Mouse (Mus musculus) intestine, embryonic 16.5 days (tissue): Measurements from ENCODE around the gene Il6st. TPM values are rescaled to one million over a fixed set of nuclear protein-coding genes. Genes with fewer than 3 reads are reported as not detected.

ENCODE experiments used
- ATAC-seq: fragments of 200-750 bp; cut with Nextera tagmentation; 2 replicates; pipeline ENCODE4 v1.8.0; 2017; ENCODE audit warnings: moderate TSS enrichment, moderate library complexity
- H3K27ac ChIP-seq: fragments of 300-500 bp; sonication (generic); 2 replicates; pipeline ENCODE4 v1.5.1; 2014; ENCODE audit warnings: mild to moderate bottlenecking, low read length
- H3K27me3 ChIP-seq: fragments of 300-500 bp; sonication (generic); replicated peaks from 2 replicates; pipeline ENCODE4 v1.6.1; 2014; ENCODE audit warnings: low read length, control low read depth, mixed read lengths; ENCODE audit not compliant: control insufficient read depth, insufficient read depth
- H3K36me3 ChIP-seq: fragments of 300-500 bp; sonication (generic); 2 replicates; pipeline ENCODE4 v1.6.1; 2014; ENCODE audit warnings: low read length, control low read depth; ENCODE audit not compliant: control insufficient read depth, insufficient read depth
- H3K4me1 ChIP-seq: fragments of 300-500 bp; sonication (generic); 2 replicates; pipeline ENCODE4 v1.6.1; 2014; ENCODE audit warnings: low read length, control low read depth, mixed read lengths; ENCODE audit not compliant: control insufficient read depth, insufficient read depth
- H3K4me2 ChIP-seq: fragments of 300-500 bp; sonication (generic); 2 replicates; pipeline ENCODE4 v1.6.1; 2014; ENCODE audit warnings: low read depth, low read length, control low read depth
- H3K4me3 ChIP-seq: fragments of 300-500 bp; sonication (generic); 2 replicates; pipeline ENCODE4 v1.5.1; 2014; ENCODE audit warnings: mild to moderate bottlenecking, low read length
- H3K9ac ChIP-seq: fragments of 300-500 bp; sonication (generic); 2 replicates; pipeline ENCODE4 v1.6.1; 2014; ENCODE audit warnings: low read depth, low read length
- H3K9me3 ChIP-seq: fragments of 300-500 bp; sonication (generic); 2 replicates; pipeline ENCODE4 v1.6.1; 2016; ENCODE audit warnings: low read length, control low read depth; ENCODE audit not compliant: control insufficient read depth
- WGBS: fragments of 180-500 bp; shearing (Covaris S2); extraction: QIAGEN DNeasy Blood & Tissue Kit; methylation state at CpG from one replicate; pipeline ENCODE4 v1.1.7; 2014; 5-methylcytosine and 5-hydroxymethylcytosine counted together
- polyA plus RNA-seq: library from polyadenylated mRNA; unstranded; fragments of >200 nt; fragmentation: Nextera tagmentation; extraction: Ambion mirVana; gene quantifications from 2 replicates; pipeline ENCODE4 v1.2.1, GENCODE M21; 2015

Gene Il6st
- polyA plus RNA-seq, 1 experiment from 2014 or later = 24.5 TPM

DNA sequence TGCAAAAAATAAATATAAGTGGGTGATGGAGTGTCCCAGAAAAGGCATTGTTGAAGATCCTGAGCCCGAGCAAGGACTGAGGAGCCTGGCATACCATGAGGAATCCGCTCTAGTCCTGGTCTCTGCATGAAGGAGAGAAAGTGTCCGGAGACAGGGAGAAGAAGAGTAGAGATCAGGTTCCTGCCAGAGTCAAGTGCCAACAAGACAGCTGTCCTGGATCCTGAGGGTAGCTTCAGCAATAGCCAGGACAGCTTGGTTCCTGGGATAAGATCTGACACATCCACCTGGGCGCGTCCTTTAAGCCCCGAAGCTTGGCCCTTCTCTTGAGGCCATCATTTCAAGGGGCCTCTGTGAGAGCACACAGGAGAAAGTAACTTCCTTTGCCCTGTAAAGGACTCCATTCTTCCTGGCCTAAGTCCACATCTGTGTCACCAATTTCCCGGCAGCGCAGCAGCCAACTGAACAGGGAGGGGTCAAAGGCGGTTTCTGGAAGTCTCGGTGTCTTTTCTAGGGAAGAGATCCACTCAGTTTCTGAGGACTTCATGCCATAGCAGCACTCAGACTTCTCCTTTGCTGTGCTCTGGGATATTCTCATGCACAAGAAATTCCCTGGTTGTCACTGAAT lies 59.6 kb downstream of the Il6st start:
- ATAC-seq = no peak
- WGBS = 81% methylated on average over 10 of the region's 10 CpGs
- H3K4me3 ChIP-seq = no peak overlapping the region
- no peak overlapping the region for H3K4me2 ChIP-seq
- H3K27ac ChIP-seq = no peak overlapping the region
- H3K27me3 ChIP-seq = no peaks in the 10 kb centered on the region
- no peaks in the 10 kb centered on the region for H3K9me3 ChIP-seq
- H3K4me1 ChIP-seq = no peaks in the 10 kb centered on the region
- H3K9ac ChIP-seq = no peak overlapping the region
- H3K36me3 ChIP-seq = no peaks in the 10 kb centered on the region

DNA sequence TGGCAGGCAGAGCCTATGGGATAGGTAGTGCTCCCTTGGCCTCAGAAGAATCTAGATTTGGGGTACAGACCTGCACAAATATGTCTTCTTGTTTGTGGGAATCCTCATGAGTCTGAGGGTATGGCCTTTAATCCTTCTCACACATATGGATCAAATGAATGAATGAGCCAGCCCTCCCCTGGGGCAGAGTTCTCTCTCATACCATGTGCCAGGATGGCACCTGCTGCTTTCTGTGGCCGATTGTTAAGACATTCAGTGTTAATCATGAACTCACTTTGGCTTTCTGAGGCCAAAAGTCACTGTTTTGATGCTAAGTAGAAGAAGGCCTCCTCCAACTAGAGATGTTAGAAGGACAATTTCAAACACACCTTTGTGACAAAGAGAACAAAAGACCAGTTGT lies 63.3 kb downstream of the Il6st start:
- Histone ChIP-seq H3K36me3 (no peaks in the 10 kb centered on the region), H3K4me3 (no peak overlapping the region), H3K9me3 (no peaks in the 10 kb centered on the region), H3K9ac (no peak overlapping the region), H3K4me1 (no peaks in the 10 kb centered on the region), H3K27ac (no peak overlapping the region), H3K27me3 (no peaks in the 10 kb centered on the region), H3K4me2 (no peak overlapping the region)
- no peak for ATAC-seq
- 79% methylated on average over 1 of the region's 1 CpGs for WGBS

DNA sequence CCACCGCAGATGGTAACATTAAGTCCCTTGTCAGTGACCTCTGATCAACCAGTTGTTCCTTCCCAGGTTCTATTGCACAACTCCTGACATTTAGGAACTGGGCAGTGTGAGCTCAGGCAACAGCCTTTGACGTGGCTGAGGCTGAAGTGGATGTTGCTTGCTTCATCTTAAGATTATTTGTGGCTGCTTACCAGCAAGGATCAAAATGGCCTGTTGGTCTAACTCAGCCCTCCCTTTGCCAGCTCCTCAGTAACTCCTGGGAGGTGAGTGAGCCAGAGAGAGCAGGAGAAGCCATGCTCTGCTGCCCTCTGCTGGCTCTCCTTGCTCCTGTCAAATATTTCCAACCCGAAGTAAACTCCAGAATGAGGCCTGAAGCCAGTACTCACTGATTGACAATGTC lies 66.0 kb downstream of the Il6st start:
- Histone ChIP-seq H3K27me3 (no peaks in the 10 kb centered on the region), H3K27ac (no peak overlapping the region), H3K4me3 (no peak overlapping the region), H3K4me1 (no peaks in the 10 kb centered on the region), H3K4me2 (no peak overlapping the region), H3K9ac (no peak overlapping the region), H3K36me3 (no peaks in the 10 kb centered on the region), H3K9me3 (no peaks in the 10 kb centered on the region)
- peak; percentile 60 for ATAC-seq
- 31% methylated on average over 3 of the region's 3 CpGs for WGBS

DNA sequence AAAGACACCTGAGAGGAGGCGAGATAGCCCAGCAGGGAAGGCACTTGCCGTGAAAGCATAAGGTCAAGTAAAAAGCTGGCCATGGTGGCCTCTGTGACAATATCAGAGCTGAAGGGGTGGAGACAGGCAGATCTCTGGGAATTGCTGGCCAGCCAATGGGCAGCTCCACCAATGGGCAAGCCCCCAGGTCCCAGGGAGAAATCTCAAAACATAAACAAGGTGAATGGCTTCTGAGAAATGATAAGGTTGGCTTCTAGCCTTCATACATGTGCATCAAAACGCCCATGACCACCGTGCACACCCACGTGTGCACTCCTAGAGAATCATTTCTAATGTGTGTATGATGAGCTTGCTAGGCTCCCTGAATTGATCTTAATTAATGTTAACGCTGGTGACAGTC lies 68.4 kb downstream of the Il6st start:
- WGBS = 83% methylated on average over 6 of the region's 6 CpGs
- H3K4me3 ChIP-seq = no peak overlapping the region
- ATAC-seq = no peak

DNA sequence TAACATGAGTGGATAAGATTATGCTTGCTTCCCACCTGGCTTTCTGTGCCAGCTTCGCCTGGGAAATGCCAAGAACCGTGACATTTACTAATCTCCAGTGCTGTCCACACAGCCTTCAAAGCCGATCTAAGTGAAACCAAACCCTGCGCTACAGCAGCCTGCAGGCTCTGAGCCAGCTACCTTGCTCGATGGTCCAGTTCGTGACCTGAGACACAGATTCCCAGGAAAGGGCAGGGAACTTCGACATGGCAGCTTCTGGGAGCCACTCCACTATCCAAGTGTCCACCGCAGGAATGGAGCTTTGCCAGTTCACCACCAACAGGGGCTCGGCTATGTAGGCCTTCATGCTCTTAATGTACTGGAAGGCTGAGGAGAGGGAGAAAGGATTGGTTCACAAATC lies 69.7 kb downstream of the Il6st start:
- no peak overlapping the region for H3K4me3 ChIP-seq
- H3K9ac ChIP-seq = no peak overlapping the region
- H3K9me3 ChIP-seq = no peaks in the 10 kb centered on the region
- no peaks in the 10 kb centered on the region for H3K36me3 ChIP-seq
- H3K4me2 ChIP-seq = no peak overlapping the region
- H3K4me1 ChIP-seq = no peaks in the 10 kb centered on the region
- ATAC-seq = no peak
- WGBS = 80% methylated on average over 9 of the region's 9 CpGs
- H3K27ac ChIP-seq = no peak overlapping the region
- H3K27me3 ChIP-seq = no peaks in the 10 kb centered on the region

More for the DNA sequence above, 68.4 kb downstream of the Il6st start:
- no peak overlapping the region for H3K27ac ChIP-seq
- no peaks in the 10 kb centered on the region for H3K27me3 ChIP-seq
- no peaks in the 10 kb centered on the region for H3K9me3 ChIP-seq
- no peaks in the 10 kb centered on the region for H3K4me1 ChIP-seq
- no peak overlapping the region for H3K9ac ChIP-seq
- H3K4me2 ChIP-seq = no peak overlapping the region
- no peaks in the 10 kb centered on the region for H3K36me3 ChIP-seq

DNA sequence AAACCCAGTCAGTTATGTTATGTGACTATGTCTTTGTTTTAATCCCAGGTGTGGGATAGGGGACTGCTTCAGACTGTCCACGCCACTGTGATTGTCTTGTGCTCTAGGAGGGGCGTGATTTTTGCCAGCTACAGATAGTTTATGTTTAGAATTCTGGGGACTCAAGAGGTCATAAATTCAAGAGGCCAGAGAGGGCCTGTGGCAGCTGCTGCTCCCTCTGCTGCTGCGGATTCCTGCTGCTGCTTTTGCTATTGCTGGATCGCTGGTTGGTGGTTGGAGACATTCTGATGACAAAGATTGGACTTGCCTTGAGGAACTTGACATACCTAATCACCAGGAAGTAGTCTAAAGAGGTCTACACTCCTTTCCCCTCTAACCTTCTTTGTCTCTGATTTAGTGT lies 72.7 kb downstream of the Il6st start:
- Histone ChIP-seq H3K27me3 (no peaks in the 10 kb centered on the region), H3K9ac (no peak overlapping the region), H3K4me3 (no peak overlapping the region), H3K27ac (no peak overlapping the region), H3K9me3 (no peaks in the 10 kb centered on the region), H3K4me1 (no peaks in the 10 kb centered on the region), H3K36me3 (no peaks in the 10 kb centered on the region), H3K4me2 (no peak overlapping the region)
- 38% methylated on average over 4 of the region's 4 CpGs for WGBS
- ATAC-seq = no peak

DNA sequence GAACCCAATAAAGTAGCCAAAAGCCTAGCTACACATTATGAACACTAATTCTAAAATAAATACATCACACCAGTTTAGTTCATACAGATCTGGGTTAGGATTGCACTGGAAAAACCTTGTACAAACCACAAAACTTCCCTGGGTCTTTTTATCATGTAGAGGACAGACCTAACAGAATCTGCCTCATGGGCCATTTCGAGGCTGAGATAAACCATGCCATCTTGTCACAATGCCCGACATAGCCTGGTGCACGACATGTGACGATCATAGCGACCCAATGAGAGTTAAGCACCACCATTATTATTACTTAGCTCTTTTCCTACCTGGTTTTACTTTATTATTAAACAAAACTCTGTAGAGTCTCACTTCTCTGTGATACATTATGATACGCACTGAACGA lies 73.2 kb downstream of the Il6st start:
- Histone ChIP-seq H3K4me1 (no peaks in the 10 kb centered on the region), H3K9ac (no peak overlapping the region), H3K4me3 (no peak overlapping the region), H3K4me2 (no peak overlapping the region), H3K36me3 (no peaks in the 10 kb centered on the region), H3K9me3 (no peaks in the 10 kb centered on the region), H3K27me3 (no peaks in the 10 kb centered on the region), H3K27ac (no peak overlapping the region)
- ATAC-seq = no peak
- WGBS = 84% methylated on average over 7 of the region's 7 CpGs

DNA sequence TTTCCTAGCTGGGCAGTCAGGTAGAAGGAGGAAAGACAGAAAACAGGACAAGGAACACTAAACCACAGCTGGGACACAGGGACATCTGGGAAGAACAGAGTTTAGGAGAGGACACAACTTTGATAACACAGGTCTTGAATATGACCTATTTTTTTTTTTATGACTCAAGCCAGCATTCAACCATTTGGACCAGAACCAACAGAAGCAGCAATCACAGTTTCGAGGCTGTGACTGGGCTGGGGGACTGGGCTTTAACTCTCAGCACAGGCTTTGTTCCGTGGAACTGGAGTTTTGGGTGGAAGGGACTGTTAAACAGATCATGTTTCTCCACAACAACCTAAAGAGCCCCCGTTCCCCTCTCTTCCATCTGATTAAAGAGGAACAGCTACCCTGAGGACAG lies 76.7 kb downstream of the Il6st start:
- Histone ChIP-seq H3K4me3 (no peak overlapping the region), H3K4me2 (no peak overlapping the region), H3K27ac (no peak overlapping the region), H3K9ac (no peak overlapping the region), H3K27me3 (no peaks in the 10 kb centered on the region), H3K9me3 (no peaks in the 10 kb centered on the region), H3K36me3 (no peaks in the 10 kb centered on the region), H3K4me1 (no peaks in the 10 kb centered on the region)
- ATAC-seq = no peak
- WGBS = 51% methylated on average over 3 of the region's 3 CpGs

DNA sequence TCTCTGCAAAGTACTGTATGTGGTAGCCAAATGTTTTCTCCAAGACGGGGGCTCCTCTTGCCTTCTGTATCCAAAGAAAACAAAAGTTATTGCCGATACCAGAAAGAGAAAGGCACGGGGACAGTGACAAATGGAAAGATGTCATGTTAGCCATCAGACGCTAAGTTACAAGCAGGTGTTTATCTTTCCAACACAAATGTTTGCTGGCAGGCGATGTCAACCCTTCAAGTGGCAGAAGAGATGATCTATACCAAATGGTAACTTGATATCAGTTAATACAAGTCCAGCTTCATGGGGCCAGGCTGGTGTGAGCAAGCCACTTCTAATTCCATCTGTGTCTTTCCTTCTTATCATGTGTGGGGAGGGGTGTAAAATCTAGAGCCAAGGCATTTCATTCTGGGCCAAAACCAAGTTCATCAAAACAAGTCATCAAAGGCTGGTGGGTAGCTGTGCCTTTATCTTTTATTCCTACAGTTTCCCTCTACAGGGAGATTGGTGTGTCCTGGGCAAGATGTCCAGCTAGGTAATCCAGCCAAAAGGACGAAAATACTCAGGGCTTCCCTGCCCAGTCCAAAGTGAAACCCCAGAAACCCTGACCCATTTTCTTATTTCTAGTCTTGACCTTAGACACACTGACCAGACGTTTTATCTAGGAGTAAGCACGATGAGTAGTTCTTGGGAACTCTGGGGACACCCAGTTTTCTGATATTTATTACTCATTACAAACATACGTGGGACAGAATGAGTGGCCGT lies 77.5 kb downstream of the Il6st start:
- Histone ChIP-seq H3K9ac (no peak overlapping the region), H3K27ac (no peak overlapping the region), H3K9me3 (no peaks in the 10 kb centered on the region), H3K36me3 (no peaks in the 10 kb centered on the region), H3K4me2 (no peak overlapping the region), H3K4me1 (no peaks in the 10 kb centered on the region), H3K4me3 (no peak overlapping the region), H3K27me3 (no peaks in the 10 kb centered on the region)
- ATAC-seq = no peak
- WGBS = 63% methylated on average over 10 of the region's 10 CpGs
